Mouse (Mus musculus): Measurements from ENCODE around the gene Asprv1.

- TF ChIP-seq CTCF (IDR thresholded peaks at IDR 0.05) = no peak
- no peak for TF ChIP-seq EP300 (IDR thresholded peaks at IDR 0.05)
Measured at GRCm38 (mm10) chr6:86583601-86584215, 44.3 kb upstream of the Asprv1 start.

All from lung, postnatal 0 days (tissue).